Mouse (Mus musculus) embryonic facial prominence, embryonic 10.5 days (tissue): ENCODE data around the gene Coro7. TPM values are rescaled to one million over a fixed set of nuclear protein-coding genes. Genes with fewer than 3 reads are reported as not detected.

Experiments used
- DNase-seq: peaks from one replicate; pipeline ENCODE4 v3.0.0-alpha.2; 2017; ENCODE audit warnings: low spot score
- H3K27ac ChIP-seq: fragments of 300-500 bp; sonication (generic); replicated peaks from 2 replicates; pipeline ENCODE4 v1.5.1; 2016; ENCODE audit warnings: mild to moderate bottlenecking
- H3K27me3 ChIP-seq: fragments of 300-500 bp; sonication (generic); replicated peaks from 2 replicates; pipeline ENCODE4 v1.6.1; 2016; ENCODE audit warnings: low read depth, mild to moderate bottlenecking; ENCODE audit not compliant: poor library complexity, severe bottlenecking
- H3K36me3 ChIP-seq: fragments of 300-500 bp; sonication (generic); replicated peaks from 2 replicates; pipeline ENCODE4 v1.6.1; 2016; ENCODE audit warnings: mild to moderate bottlenecking, moderate library complexity
- H3K4me1 ChIP-seq: fragments of 300-500 bp; sonication (generic); 2 replicates; pipeline ENCODE4 v1.6.1; 2016
- H3K4me3 ChIP-seq: fragments of 300-500 bp; sonication (generic); 2 replicates; pipeline ENCODE4 v1.5.1; 2016; ENCODE audit warnings: mild to moderate bottlenecking, moderate library complexity
- H3K9me3 ChIP-seq: fragments of 300-500 bp; sonication (generic); 2 replicates; pipeline ENCODE4 v1.6.1; 2016; ENCODE audit warnings: mild to moderate bottlenecking
- WGBS: fragments of 180-500 bp; shearing (Covaris S2); methylation state at CpG from one replicate; pipeline ENCODE4 v1.1.7; 2016; 5-methylcytosine and 5-hydroxymethylcytosine counted together
- polyA plus RNA-seq: library from polyadenylated mRNA; unstranded; fragments of >200 nt; fragmentation: Nextera tagmentation; extraction: Ambion mirVana; gene quantifications from 2 replicates; pipeline ENCODE4 v1.2.1, GENCODE M21; 2016

The Coro7 gene
- polyA plus RNA-seq, result 23.3 and 23.9 TPM in 2 replicates

DNA sequence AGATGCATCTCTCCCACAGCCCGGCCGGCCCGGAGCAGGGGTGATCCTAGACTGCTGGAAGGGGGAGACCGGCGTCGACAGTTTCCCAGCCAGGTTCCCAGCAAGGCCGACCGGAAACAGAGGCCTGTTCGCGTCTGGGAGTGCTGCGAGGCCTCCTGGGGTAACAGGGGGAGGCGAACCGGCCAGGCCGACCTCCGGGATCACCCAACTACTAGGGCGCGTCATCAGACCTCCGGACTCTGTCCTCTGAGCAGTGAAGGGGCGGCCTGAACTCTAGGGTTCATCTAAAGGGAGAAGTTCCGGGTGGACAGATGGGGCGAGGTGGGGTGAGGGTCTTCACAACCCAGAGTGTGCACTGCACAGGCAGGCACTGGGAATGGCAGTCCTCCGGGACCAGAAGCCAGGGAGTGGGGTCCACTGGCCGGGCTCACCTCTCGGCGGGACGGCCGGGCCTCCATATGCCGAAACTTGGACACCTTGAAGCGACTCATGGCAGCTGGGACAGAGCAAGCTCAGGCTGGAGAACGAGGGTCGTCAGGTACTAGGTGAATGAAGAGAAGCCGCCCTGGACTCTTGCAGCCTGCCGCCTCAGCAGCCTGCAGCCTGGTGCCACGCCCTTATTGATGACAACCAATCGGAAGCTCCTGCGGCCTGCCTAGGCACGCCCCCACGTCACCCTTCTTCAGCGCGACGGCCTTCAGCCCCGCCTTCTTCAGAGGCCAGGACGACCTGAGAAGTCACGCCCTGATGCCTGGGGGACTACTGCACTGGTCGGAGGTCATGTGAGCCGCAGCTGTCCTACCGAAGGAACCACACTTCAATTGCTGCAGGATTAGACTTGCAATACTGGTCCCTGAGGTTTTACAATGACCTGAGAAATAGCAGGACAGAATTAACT, at the start of gene Coro7:
Coro7 (minus strand) TSS at position 657 of the 898 bp plus-strand sequence.
- no peaks in the 10 kb centered on the region for H3K27me3 ChIP-seq
- WGBS, result under 1% methylated on average over 47 of the region's 47 CpGs
- H3K9me3 ChIP-seq, result no peaks in the 10 kb centered on the region
- peak within 1 kb of the TSS; percentile 83 for H3K4me3 ChIP-seq
- peak; percentile 95 for DNase-seq
- peak within 1 kb of the TSS; percentile 80 for H3K27ac ChIP-seq
- peaks cover 23% of the 10 kb centered on the region for H3K36me3 ChIP-seq
- H3K4me1 ChIP-seq, result peaks cover 28% of the 10 kb centered on the region

DNA sequence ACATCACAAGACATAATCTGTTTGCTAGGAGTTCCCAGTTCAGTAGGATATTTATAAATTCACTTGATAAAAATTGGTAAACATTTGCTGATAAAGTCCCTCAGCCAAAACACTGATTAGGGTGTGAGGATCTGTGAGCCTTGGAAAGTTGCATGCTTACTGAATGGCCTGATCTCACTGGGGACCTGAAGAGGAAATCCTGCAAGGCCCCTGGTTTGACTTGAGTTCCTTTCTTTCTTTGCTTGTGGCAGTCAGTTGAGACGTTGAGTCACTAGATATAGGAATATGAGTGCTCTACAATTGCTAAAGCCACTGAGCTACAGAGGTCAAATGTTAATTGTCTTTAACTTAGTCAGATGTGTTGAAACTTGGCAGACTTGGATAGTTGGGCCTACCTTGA, 48.4 kb upstream of the Coro7 start:
- Histone ChIP-seq H3K27ac (no peak overlapping the region), H3K36me3 (peaks cover 8% of the 10 kb centered on the region; the same call in 1 of the 2 replicates)
- DNase-seq, result no peak

GRCm38 (mm10) chr16:4727526-4727925, 47.9 kb upstream of the Coro7 start:
- H3K9me3 ChIP-seq, result no peaks in the 10 kb centered on the region
- peaks cover 8% of the 10 kb centered on the region; the same call in 1 of the 2 replicates for H3K36me3 ChIP-seq
- H3K27ac ChIP-seq, result no peak overlapping the region
- WGBS, result 98% methylated on average over 1 of the region's 1 CpGs
- H3K4me3 ChIP-seq, result peak overlapping the region; percentile 78
- H3K4me1 ChIP-seq, result peaks cover 17% of the 10 kb centered on the region
- H3K27me3 ChIP-seq, result no peaks in the 10 kb centered on the region
- DNase-seq, result no peak

More for the DNA sequence above, 48.4 kb upstream of the Coro7 start:
- Histone ChIP-seq H3K9me3 (no peaks in the 10 kb centered on the region), H3K4me1 (peaks cover 17% of the 10 kb centered on the region), H3K4me3 (no peak overlapping the region), H3K27me3 (no peaks in the 10 kb centered on the region)
- WGBS, result 48% methylated on average over 1 of the region's 1 CpGs

DNA sequence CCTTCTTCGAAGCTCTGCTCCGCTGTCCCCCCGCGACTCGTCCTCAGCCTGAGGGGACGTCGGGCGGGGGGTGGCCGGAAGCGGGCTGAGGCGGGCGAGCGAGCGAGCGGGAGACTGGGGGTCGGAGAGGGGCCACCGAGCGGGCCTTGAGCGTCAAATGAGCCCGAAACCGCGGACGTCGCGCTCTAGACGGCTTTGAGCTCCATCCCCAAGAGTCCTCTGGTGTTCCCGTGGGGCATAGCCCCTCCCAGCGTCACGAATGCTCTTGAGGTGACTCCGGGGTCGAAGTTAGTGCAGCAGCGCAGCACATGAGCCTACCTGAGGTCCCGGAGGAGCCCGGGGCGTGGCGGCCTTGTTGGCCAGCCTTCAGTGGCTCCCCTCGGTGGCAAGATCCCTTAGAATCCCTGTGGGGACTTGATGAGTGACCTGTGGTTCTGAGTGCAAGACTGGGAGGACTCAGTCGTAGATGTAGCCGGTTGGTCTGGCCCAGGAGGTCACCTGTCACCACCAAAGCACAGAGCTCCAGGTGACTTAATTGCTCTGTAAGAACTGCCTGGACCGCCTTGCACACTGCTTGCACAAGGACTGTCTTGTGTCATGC, 47.1 kb upstream of the Coro7 start:
- no peaks in the 10 kb centered on the region for H3K27me3 ChIP-seq
- H3K4me1 ChIP-seq, result peaks cover 17% of the 10 kb centered on the region
- no peak for DNase-seq
- H3K9me3 ChIP-seq, result no peaks in the 10 kb centered on the region
- peak overlapping the region; percentile 88 for H3K27ac ChIP-seq
- H3K36me3 ChIP-seq, result peaks cover 8% of the 10 kb centered on the region; the same call in 1 of the 2 replicates
- H3K4me3 ChIP-seq, result peak overlapping the region; percentile 78
- under 1% methylated on average over 40 of the region's 40 CpGs for WGBS

DNA sequence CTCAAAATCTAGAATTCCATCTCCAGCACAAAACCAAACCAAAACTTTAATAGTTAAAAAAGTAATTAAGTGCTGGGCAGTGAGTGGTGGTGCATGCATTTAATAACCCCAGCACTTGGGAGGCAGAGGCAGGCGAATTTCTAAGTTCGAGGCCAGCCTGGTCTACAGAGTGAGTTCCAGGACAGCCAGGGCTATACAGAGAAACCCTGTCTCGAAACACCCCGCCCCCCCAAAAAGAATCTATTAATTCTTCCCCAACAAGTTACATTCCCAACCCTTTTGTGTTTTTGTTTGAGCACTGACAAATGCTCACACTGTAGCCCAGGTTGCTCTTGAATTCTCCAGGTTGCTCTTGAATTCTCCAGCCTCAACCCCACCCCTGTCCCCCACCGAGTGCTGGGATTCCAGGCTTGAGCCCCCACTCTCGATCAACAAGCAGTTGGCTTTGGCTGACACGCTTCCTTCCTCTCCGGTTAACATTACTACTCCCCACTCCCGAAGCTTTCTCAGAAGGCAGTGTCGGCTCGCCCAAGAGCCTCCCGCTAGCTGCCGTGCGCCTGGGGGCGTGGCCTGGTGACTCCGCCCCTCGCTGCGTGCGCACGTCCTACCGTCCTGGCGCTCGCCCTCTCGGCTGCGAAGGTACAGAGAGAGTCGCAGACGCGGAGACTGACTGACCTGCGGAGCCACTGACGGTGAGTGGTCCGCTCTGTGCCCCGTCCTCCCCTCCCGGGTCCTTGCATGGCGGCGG, 46.4 kb upstream of the Coro7 start, which contains the start of gene Hmox2:
Hmox2 (plus strand) TSS at position 582 of the 748 bp plus-strand sequence.
- WGBS, result 6% methylated on average over 35 of the region's 35 CpGs
- peaks cover 5% of the 10 kb centered on the region; the same call in 1 of the 2 replicates for H3K36me3 ChIP-seq
- no peaks in the 10 kb centered on the region for H3K27me3 ChIP-seq
- H3K27ac ChIP-seq, result peak within 1 kb of the TSS; percentile 88
- peak; percentile 96 for DNase-seq
- H3K9me3 ChIP-seq, result no peaks in the 10 kb centered on the region
- peaks cover 17% of the 10 kb centered on the region for H3K4me1 ChIP-seq
- H3K4me3 ChIP-seq, result peak within 1 kb of the TSS; percentile 78

DNA sequence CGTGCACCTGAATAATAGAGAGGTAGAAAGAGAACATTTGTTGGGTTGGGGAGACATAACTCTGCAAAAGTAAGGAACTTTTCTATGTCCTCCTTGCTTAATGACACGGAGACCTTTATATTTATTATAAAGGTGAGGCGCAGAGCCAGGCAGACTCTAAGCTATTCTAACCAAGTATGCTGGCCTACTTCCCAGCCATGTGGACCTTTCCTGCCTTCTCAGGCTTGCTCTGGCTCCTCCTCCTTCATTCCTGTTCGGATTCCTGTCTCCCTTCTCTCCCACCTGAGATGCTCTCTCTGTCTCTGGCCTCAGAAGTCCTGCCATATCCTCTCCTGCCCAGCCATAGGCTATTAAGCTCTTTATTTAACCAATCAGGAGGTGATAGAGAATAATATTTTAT, 45.7 kb upstream of the Coro7 start:
- Histone ChIP-seq H3K4me1 (peaks cover 17% of the 10 kb centered on the region), H3K36me3 (peaks cover 5% of the 10 kb centered on the region; the same call in 1 of the 2 replicates), H3K9me3 (no peaks in the 10 kb centered on the region), H3K27me3 (no peaks in the 10 kb centered on the region), H3K4me3 (no peak overlapping the region), H3K27ac (no peak overlapping the region)
- no peak for DNase-seq
- 76% methylated on average over 4 of the region's 4 CpGs for WGBS

DNA sequence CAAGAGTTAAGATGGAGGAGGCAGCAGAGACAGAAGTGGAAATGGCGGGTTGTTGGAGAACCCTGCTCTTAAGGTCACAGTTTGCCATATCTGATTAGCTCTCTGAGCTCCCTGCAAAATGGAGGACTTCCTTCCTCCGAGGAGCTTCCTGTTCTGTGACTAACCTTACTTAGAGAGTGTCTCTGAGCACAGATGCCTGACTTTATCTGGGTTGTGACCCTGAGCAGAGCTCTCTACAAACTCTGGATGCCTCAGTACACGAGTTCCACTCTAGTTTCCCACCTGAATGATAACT, 43.3 kb upstream of the Coro7 start:
- H3K27ac ChIP-seq, result no peak overlapping the region
- no peaks in the 10 kb centered on the region for H3K36me3 ChIP-seq
- H3K9me3 ChIP-seq, result no peaks in the 10 kb centered on the region
- no peak overlapping the region for H3K4me3 ChIP-seq
- H3K4me1 ChIP-seq, result peaks cover 23% of the 10 kb centered on the region
- WGBS, result 76% methylated on average over 3 of the region's 3 CpGs
- H3K27me3 ChIP-seq, result no peaks in the 10 kb centered on the region
- no peak for DNase-seq

- WGBS, result 80% methylated on average over 7 of the region's 7 CpGs
- Histone ChIP-seq H3K27ac (no peak overlapping the region), H3K36me3 (no peaks in the 10 kb centered on the region), H3K9me3 (no peaks in the 10 kb centered on the region), H3K4me3 (no peak overlapping the region), H3K27me3 (no peaks in the 10 kb centered on the region), H3K4me1 (peaks cover 22% of the 10 kb centered on the region)
- no peak for DNase-seq
Measured at GRCm38 (mm10) chr16:4722128-4722914, 42.7 kb upstream of the Coro7 start.

GRCm38 (mm10) chr16:4718753-4719518, 39.4 kb upstream of the Coro7 start, which contains the start of gene Nmral1:
Gene Nmral1, minus strand, starts transcription at chr16:4719356.
- H3K27me3 ChIP-seq, result no peaks in the 10 kb centered on the region
- DNase-seq, result peak; percentile 85
- WGBS, result 12% methylated on average over 33 of the region's 33 CpGs
- peaks cover 13% of the 10 kb centered on the region for H3K4me1 ChIP-seq
- H3K4me3 ChIP-seq, result peak within 1 kb of the TSS; percentile 79
- no peaks in the 10 kb centered on the region for H3K9me3 ChIP-seq
- peaks cover 31% of the 10 kb centered on the region for H3K36me3 ChIP-seq
- peak within 1 kb of the TSS; percentile 98 for H3K27ac ChIP-seq

DNA sequence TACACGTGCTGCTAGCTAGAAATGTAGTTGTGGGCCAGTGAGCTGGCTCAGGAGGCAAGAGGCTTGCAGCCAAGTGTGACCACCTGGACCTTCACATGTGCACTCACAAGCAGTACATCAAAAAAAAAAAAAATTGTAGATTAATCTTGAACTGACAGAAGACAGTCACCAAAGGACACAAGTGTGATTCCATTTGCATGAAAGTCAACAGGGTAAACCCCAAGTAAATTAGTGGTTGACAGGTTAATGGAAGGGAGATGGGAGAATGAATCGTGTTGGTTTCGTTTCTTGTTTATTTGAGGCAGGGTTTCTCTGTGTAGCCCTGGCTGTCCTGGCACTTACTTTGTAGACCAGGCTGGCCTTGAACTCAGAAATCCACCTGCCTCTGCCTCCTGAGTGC, 38.3 kb upstream of the Coro7 start:
- no peaks in the 10 kb centered on the region for H3K9me3 ChIP-seq
- WGBS, result 77% methylated on average over 3 of the region's 3 CpGs
- peaks cover 13% of the 10 kb centered on the region for H3K4me1 ChIP-seq
- H3K27me3 ChIP-seq, result no peaks in the 10 kb centered on the region
- no peak overlapping the region for H3K27ac ChIP-seq
- DNase-seq, result no peak
- H3K4me3 ChIP-seq, result peak overlapping the region; percentile 79
- peaks cover 41% of the 10 kb centered on the region for H3K36me3 ChIP-seq
